8 mouse cellular contexts compared by ENCODE assay signal in the genomic region with DNA sequence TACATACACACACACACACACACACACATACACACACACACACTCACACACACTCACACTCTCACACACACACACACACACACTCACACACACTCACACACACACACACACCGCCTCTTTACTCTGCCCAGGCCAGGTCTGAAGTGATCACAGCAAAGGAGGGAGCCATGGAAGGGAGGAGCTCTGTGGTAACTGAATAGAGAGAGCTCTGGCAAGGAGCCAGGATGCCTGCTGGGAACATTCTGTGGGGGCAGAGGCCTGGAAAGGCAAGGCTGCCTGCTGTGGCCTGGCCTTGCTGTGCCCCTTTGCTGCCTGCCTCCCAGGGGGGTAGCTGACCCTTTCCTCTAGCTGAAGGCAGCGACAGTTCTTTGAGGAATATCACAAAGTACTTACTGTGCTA. TPM values are rescaled to one million over a fixed set of nuclear protein-coding genes. Genes with fewer than 3 reads are reported as not detected.
DNase-seq lines count a peak whose midpoint lies in the region; ATAC-seq and TF ChIP-seq lines count a peak whose summit lies in the region.
"Had no signal": no experiment of that assay in that cellular context is flagged by ENCODE, and none has a peak within 500 bp of the region (broad histone marks: within the 10 kb centered on the region; RNA-seq: fewer than 3 reads in every experiment).

No protein-coding gene starts in this region.

- TF ChIP-seq EP300 in heart, adult 2 months (IDR thresholded peaks at IDR 0.05; ENCODE audit: insufficient read depth, low read depth, low read length): no peak

- H3K27ac ChIP-seq in heart, adult 2 months: no peak overlapping the region
- H3K27ac ChIP-seq in limb, embryonic 11.5 days (replicated peaks; ENCODE audit: low read depth, low read length): no peak overlapping the region
- peak overlapping the region; percentile 48 for H3K27ac ChIP-seq in midbrain, embryonic 15.5 days

- no peak for TF ChIP-seq CTCF in heart, adult 2 months (IDR thresholded peaks at IDR 0.05)

- no peaks in the 10 kb centered on the region for H3K79me2 ChIP-seq in heart, adult 2 months (replicated peaks; ENCODE audit: control insufficient read depth, insufficient read depth, low read length)

- no peaks in the 10 kb centered on the region for H3K36me3 ChIP-seq in heart, adult 2 months (ENCODE audit: control insufficient read depth, insufficient read depth, low read length)
- no peaks in the 10 kb centered on the region for H3K36me3 ChIP-seq in limb, embryonic 11.5 days (ENCODE audit: control insufficient read depth, insufficient read depth, low read length)
- no peaks in the 10 kb centered on the region for H3K36me3 ChIP-seq in midbrain, embryonic 15.5 days (replicated peaks)

- intact Hi-C loops in heart, adult 2 months (cut with DNase I): no loop called here

- H3K27me3 ChIP-seq in heart, adult 2 months (ENCODE audit: control insufficient read depth, insufficient read depth, low read length): no peaks in the 10 kb centered on the region
- H3K27me3 ChIP-seq in limb, embryonic 11.5 days (ENCODE audit: control insufficient read depth, insufficient read depth, low read length): no peaks in the 10 kb centered on the region
- no peaks in the 10 kb centered on the region for H3K27me3 ChIP-seq in midbrain, embryonic 15.5 days (replicated peaks)

- WGBS in heart, adult 2 months: 31% methylated on average over 2 of the region's 2 CpGs
- 40% methylated on average over 2 of the region's 2 CpGs for WGBS in limb, embryonic 11.5 days
- 2% methylated on average over 2 of the region's 2 CpGs for WGBS in midbrain, embryonic 15.5 days

- ATAC-seq in limb, embryonic 11.5 days (ENCODE audit: insufficient number of reproducible peaks, low FRiP score, low TSS enrichment, low read depth): no peak
- ATAC-seq in midbrain, embryonic 15.5 days (replicated peaks): 0 out of 2 replicates have a peak, but pooled peaks have one; percentile 48

- no peak overlapping the region for H3K4me3 ChIP-seq in heart, adult 2 months
- H3K4me3 ChIP-seq in limb, embryonic 11.5 days (ENCODE audit: low read depth, low read length): no peak overlapping the region
- H3K4me3 ChIP-seq in midbrain, embryonic 15.5 days: no peak overlapping the region

- no peaks in the 10 kb centered on the region for H3K9me3 ChIP-seq in limb, embryonic 11.5 days (ENCODE audit: control insufficient read depth, low read length)
- H3K9me3 ChIP-seq in midbrain, embryonic 15.5 days: no peaks in the 10 kb centered on the region

- peaks cover 1% of the 10 kb centered on the region; the same call in 1 of the 2 replicates for H3K4me1 ChIP-seq in heart, adult 2 months (ENCODE audit: control insufficient read depth, insufficient read depth, low read length)
- peaks cover 3% of the 10 kb centered on the region; the same call in 1 of the 2 replicates for H3K4me1 ChIP-seq in limb, embryonic 11.5 days (ENCODE audit: control insufficient read depth, insufficient read depth, low read length)
- H3K4me1 ChIP-seq in midbrain, embryonic 15.5 days: peaks cover 22% of the 10 kb centered on the region

- H3K9ac ChIP-seq in heart, adult 2 months (ENCODE audit: low read depth, low read length): no peak overlapping the region
- no peak overlapping the region for H3K9ac ChIP-seq in limb, embryonic 11.5 days (ENCODE audit: low read length)
- no peak overlapping the region for H3K9ac ChIP-seq in midbrain, embryonic 15.5 days

- peak; percentile 85 to 87 for DNase-seq in adrenal gland, adult (ENCODE audit: inconsistent age in 2 of 2, low spot score in 1 of 2)
- peak; percentile 87 to 89 for DNase-seq in cerebellum, postnatal 10 days
- DNase-seq in heart, adult 2 months: peak; percentile 41 to 49
- peak; percentile 89 for DNase-seq in kidney, adult 9 months
- peak; percentile 54 for DNase-seq in limb, embryonic 11.5 days (ENCODE audit: low spot score)
- DNase-seq in testis, postnatal 10 days (ENCODE audit: low spot score): peak; percentile 94

- TF ChIP-seq POLR2A in heart, adult 2 months (IDR thresholded peaks at IDR 0.05; ENCODE audit: insufficient read depth, low read depth, low read length): no peak

- H3K4me2 ChIP-seq in limb, embryonic 11.5 days (ENCODE audit: low read depth, severe bottlenecking): no peak overlapping the region
- H3K4me2 ChIP-seq in midbrain, embryonic 15.5 days: no peak overlapping the region

RNA-seq across cellular contexts. Expression of a gene that starts 1.8 kb away (rescaled TPM):
- under 1 TPM; 0.05 to 0.08 TPM for total RNA-seq in heart, adult 2 months (2021)
- 0.03 TPM in 1 of 2 replicates, not detected in the other for polyA plus RNA-seq in heart, adult 2 months (2012; rRNA removed)
- polyA plus RNA-seq in limb, embryonic 11.5 days (2014; fragmentation: Nextera tagmentation; extraction: Ambion mirVana): 0.04 and 0.07 TPM in 2 replicates
- polyA plus RNA-seq in midbrain, embryonic 15.5 days (2015; fragmentation: Nextera tagmentation; extraction: Ambion mirVana): 0.70 and 0.98 TPM in 2 replicates
- total RNA-seq: common myeloid progenitor, adult 5-6 weeks had no signal

RNA-seq across cellular contexts. Expression of a gene that starts 12.3 kb away (rescaled TPM):
- total RNA-seq in heart, adult 2 months (2021): 10 to 100 TPM; 21.4 to 22.8 TPM
- 8.9 and 18.6 TPM in 2 replicates for polyA plus RNA-seq in heart, adult 2 months (2012; rRNA removed)
- 2.1 and 2.2 TPM in 2 replicates for polyA plus RNA-seq in limb, embryonic 11.5 days (2014; fragmentation: Nextera tagmentation; extraction: Ambion mirVana)
- 10.6 and 10.8 TPM in 2 replicates for polyA plus RNA-seq in midbrain, embryonic 15.5 days (2015; fragmentation: Nextera tagmentation; extraction: Ambion mirVana)

RNA-seq across cellular contexts. Expression of a gene that starts 34.5 kb away (rescaled TPM):
- 10 to 100 TPM; 48.9 to 62.5 TPM for total RNA-seq in heart, adult 2 months (2021)
- 33.7 and 51.4 TPM in 2 replicates for polyA plus RNA-seq in heart, adult 2 months (2012; rRNA removed)
- 57.2 and 58.2 TPM in 2 replicates for polyA plus RNA-seq in limb, embryonic 11.5 days (2014; fragmentation: Nextera tagmentation; extraction: Ambion mirVana)
- polyA plus RNA-seq in midbrain, embryonic 15.5 days (2015; fragmentation: Nextera tagmentation; extraction: Ambion mirVana): 33.1 and 38.1 TPM in 2 replicates
